Mouse (Mus musculus) heart, postnatal 14 days (tissue): Measurements from ENCODE around the gene Sspn. TPM values are rescaled to one million over a fixed set of nuclear protein-coding genes. Genes with fewer than 3 reads are reported as not detected.
A peak's percentile ranks its signal among the peaks of the same experiment; 100 is the strongest.

Source experiments
- DNase-seq, 2 experiments: peaks; one replicate each; pipeline ENCODE4 v3.0.0; 2021 to 2022
- intact Hi-C: fragments of 180-260 bp; cut with DNase I; formaldehyde crosslinking; loops from one replicate; pipeline ENCODE4 v1.15.1; 2025
- long read RNA-seq, 2 experiments: library from polyadenylated mRNA; stranded (forward); transcript quantifications; one replicate each; pipeline ENCODE4 v2.0.0; 2021
- total RNA-seq, 2 experiments: library from RNA; stranded (reverse); gene quantifications; 2 replicates each; pipeline ENCODE4 v1.2.3; 2021

The Sspn gene
- total RNA-seq = 100 to 1,000 TPM; 133 to 136 TPM
- long read RNA-seq, experiment 1, full-length matches to known transcripts = 45 of 82 reads
- long read RNA-seq, experiment 1, partial matches to known transcripts = 36 of 82 reads
- long read RNA-seq, experiment 1, other reads (novel, unspliced or antisense) = 1 of 82 reads
- long read RNA-seq, experiment 2, full-length matches to known transcripts = 57 of 80 reads
- long read RNA-seq, experiment 2, partial matches to known transcripts = 15 of 80 reads
- long read RNA-seq, experiment 2, other reads (novel, unspliced or antisense) = 8 of 80 reads

GRCm38 (mm10) chr6:145931341-145931740, at the start of gene Sspn:
TSS of gene Sspn (plus strand) at chr6:145931641.
- DNase-seq = no peak
- intact Hi-C loops = no loop called here

- no peak for DNase-seq
- intact Hi-C loops = no loop called here
Measured at GRCm38 (mm10) chr6:145883010-145883409, 48.4 kb upstream of the Sspn start.

- DNase-seq = no peak
Measured at GRCm38 (mm10) chr6:145883668-145884067, 47.8 kb upstream of the Sspn start.

GRCm38 (mm10) chr6:145885069-145885468, 46.4 kb upstream of the Sspn start:
- intact Hi-C loops = no loop called here
- DNase-seq = no peak

More at GRCm38 (mm10) chr6:145883668-145884067, 47.8 kb upstream of the Sspn start:
- intact Hi-C loops = no loop called here

- peak; percentile 53 to 79 for DNase-seq
- intact Hi-C loops = no loop called here
Measured at GRCm38 (mm10) chr6:145886277-145886676, 45.2 kb upstream of the Sspn start.

GRCm38 (mm10) chr6:145887719-145888118, 43.7 kb upstream of the Sspn start:
- intact Hi-C loops = no loop called here
- no peak for DNase-seq

GRCm38 (mm10) chr6:145891951-145892350, 39.5 kb upstream of the Sspn start:
- intact Hi-C loops = no loop called here
- no peak for DNase-seq

- no peak for DNase-seq
- intact Hi-C loops = no loop called here
Measured at GRCm38 (mm10) chr6:145892381-145893265, 38.8 kb upstream of the Sspn start.

GRCm38 (mm10) chr6:145893366-145894021, 37.9 kb upstream of the Sspn start:
- intact Hi-C loops = no loop called here
- no peak for DNase-seq

- intact Hi-C loops = no loop called here
- DNase-seq = no peak
Measured at GRCm38 (mm10) chr6:145894669-145895342, 36.6 kb upstream of the Sspn start.

GRCm38 (mm10) chr6:145904169-145904568, 27.3 kb upstream of the Sspn start:
- intact Hi-C loops = no loop called here
- no peak for DNase-seq

- no peak for DNase-seq
- intact Hi-C loops = no loop called here
Measured at GRCm38 (mm10) chr6:145904616-145905015, 26.8 kb upstream of the Sspn start.

- DNase-seq = peak; percentile 8 to 17
- intact Hi-C loops = no loop called here
Measured at GRCm38 (mm10) chr6:145906096-145906890, 25.1 kb upstream of the Sspn start.

- DNase-seq = no peak
- intact Hi-C loops = no loop called here
Measured at GRCm38 (mm10) chr6:145909943-145910342, 21.5 kb upstream of the Sspn start.

- DNase-seq = no peak
- intact Hi-C loops = no loop called here
Measured at GRCm38 (mm10) chr6:145910469-145911426, 20.7 kb upstream of the Sspn start.

- DNase-seq = no peak
- intact Hi-C loops = no loop called here
Measured at GRCm38 (mm10) chr6:145912232-145912631, 19.2 kb upstream of the Sspn start.

GRCm38 (mm10) chr6:145915435-145915834, 16.0 kb upstream of the Sspn start:
- intact Hi-C loops = no loop called here
- DNase-seq = no peak

GRCm38 (mm10) chr6:145916401-145916800, 15.0 kb upstream of the Sspn start:
- no peak for DNase-seq
- intact Hi-C loops = no loop called here

- no peak for DNase-seq
- intact Hi-C loops = no loop called here
Measured at GRCm38 (mm10) chr6:145918236-145918635, 13.2 kb upstream of the Sspn start.
